Mouse (Mus musculus): ENCODE measurements around the gene Dmrt1. TPM values are rescaled to one million over a fixed set of nuclear protein-coding genes. Genes with fewer than 3 reads are reported as not detected.

Gene Dmrt1
- polyA plus RNA-seq, 1 experiment from 2014 or later: 0.16 TPM

DNA sequence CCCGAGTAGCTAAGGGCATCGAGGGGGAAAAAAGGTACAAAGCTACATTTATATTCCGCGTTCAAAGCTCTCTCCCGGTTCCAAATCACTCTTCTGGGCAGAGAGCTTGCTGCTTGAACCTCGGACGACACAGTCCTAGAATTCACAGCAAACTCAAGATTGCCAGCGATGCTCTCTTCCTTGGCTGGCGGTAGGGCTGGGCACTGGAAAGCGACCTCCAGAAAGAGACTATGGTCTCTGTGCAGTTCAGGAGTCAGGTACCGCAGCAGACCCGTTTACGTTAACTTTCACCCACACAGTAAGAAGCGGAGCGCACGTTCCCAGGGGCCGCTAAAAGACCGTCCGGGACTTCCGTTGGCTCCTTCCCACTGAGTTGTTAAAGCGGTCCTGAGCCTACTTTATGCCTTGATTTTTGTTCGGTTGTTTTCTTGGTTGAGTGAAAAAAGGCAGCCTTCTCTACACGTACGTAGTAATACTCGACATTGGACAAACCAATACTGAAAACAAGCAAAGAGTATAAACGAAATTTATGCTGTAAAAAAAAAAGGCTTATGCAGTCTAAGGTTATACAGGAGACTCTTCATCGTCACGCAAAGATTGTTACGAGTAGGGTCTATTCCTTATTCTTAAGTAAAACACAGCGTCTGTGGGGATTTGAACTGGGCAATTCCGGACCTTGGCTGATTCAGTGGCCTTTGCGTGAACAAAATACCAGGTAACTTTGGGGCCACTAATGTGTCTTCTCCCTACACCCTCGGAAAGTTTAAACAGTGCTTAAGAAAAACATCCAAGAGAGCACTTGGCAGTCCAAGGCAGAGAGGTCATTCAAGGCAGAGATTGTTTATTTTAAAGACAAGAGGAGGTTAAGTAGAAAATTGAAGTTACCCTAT is 103.8 kb downstream of the Dmrt1 start:
- no peaks in the 10 kb centered on the region for H3K36me3 ChIP-seq
- under 1% methylated on average over 33 of the region's 33 CpGs for WGBS
- no peak overlapping the region for H3K4me3 ChIP-seq (replicated peaks)
- H3K27me3 ChIP-seq: peaks cover 96% of the 10 kb centered on the region
- no peaks in the 10 kb centered on the region for H3K9me3 ChIP-seq
- H3K4me2 ChIP-seq: no peak overlapping the region
- peaks cover 53% of the 10 kb centered on the region for H3K4me1 ChIP-seq (replicated peaks)
- no peak for ATAC-seq (ENCODE audit: insufficient number of reproducible peaks, insufficient read depth, low FRiP score, low TSS enrichment, low read depth)
- H3K27ac ChIP-seq: no peak overlapping the region
- H3K9ac ChIP-seq (replicated peaks): no peak overlapping the region

DNA sequence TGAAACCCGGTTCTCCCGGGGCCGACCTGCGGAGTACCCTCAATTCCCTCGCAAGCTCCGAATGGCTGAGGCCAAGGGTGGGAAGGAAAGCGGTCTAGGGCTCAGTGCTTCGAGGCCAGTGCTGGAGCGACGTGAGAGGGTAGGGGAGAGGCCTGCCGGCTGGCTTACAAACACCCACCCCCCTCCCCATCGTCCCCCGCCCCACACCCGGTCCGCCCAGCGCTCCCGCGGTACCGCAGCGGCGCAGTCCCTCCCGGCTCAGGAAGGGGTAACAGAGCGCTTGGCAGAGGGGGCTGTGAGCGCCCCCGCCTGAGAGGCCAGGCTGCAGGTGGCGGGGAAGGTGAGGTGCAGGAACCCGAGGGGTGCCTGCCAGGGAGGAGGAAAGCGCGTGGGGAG is 104.6 kb downstream of the Dmrt1 start, which contains the start of gene Dmrt3:
Gene Dmrt3, plus strand, starts transcription at position 287 of the 396 bp plus-strand sequence.
- Histone ChIP-seq H3K9me3 (no peaks in the 10 kb centered on the region), H3K4me3 (replicated peaks) (peak within 1 kb of the TSS; percentile 46), H3K4me1 (replicated peaks) (peaks cover 55% of the 10 kb centered on the region), H3K36me3 (no peaks in the 10 kb centered on the region), H3K27me3 (peaks cover 97% of the 10 kb centered on the region), H3K9ac (replicated peaks) (peak within 1 kb of the TSS; percentile 56), H3K27ac (no peak within 1 kb of the TSS), H3K4me2 (peak within 1 kb of the TSS; percentile 83)
- WGBS: 0% methylated on average over 22 of the region's 29 CpGs
- ATAC-seq (ENCODE audit: insufficient number of reproducible peaks, insufficient read depth, low FRiP score, low TSS enrichment, low read depth): no peak

- H3K4me1 ChIP-seq (replicated peaks): peaks cover 55% of the 10 kb centered on the region
- no peaks in the 10 kb centered on the region for H3K9me3 ChIP-seq
- peak overlapping the region; percentile 46 for H3K4me3 ChIP-seq (replicated peaks)
- H3K27ac ChIP-seq: no peak overlapping the region
- no peak for ATAC-seq (ENCODE audit: insufficient number of reproducible peaks, insufficient read depth, low FRiP score, low TSS enrichment, low read depth)
- H3K4me2 ChIP-seq: peak overlapping the region; percentile 83
- peak overlapping the region; percentile 56 for H3K9ac ChIP-seq (replicated peaks)
- peaks cover 97% of the 10 kb centered on the region for H3K27me3 ChIP-seq
- H3K36me3 ChIP-seq: no peaks in the 10 kb centered on the region
- WGBS: under 1% methylated on average over 65 of the region's 71 CpGs
These were observed 105.1 kb downstream of the Dmrt1 start for GRCm38 (mm10) chr19:25610411-25611111.

DNA sequence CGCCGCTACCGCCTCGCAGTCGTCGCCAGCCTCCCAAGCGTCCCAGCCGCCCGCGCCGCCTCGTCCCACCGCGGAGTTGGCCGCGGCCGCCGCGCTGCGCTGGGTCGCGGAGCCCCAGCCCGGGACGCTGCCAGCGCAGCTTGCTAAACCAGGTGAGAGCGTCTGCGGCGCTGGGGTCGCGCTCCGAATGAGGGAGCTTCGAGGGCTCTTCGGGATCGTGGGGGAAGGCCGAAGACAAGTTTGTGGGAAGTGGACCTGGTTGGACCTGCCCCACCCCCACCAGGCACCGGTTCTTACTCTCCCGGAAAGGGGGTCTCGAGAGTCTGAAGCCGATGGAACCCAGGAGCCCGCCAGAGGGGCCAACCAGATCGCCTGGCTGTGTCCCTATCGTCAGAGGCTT is 105.7 kb downstream of the Dmrt1 start:
- H3K27ac ChIP-seq: no peak overlapping the region
- H3K9ac ChIP-seq (replicated peaks): peak overlapping the region; percentile 56
- peaks cover 97% of the 10 kb centered on the region for H3K27me3 ChIP-seq
- H3K4me1 ChIP-seq (replicated peaks): peaks cover 52% of the 10 kb centered on the region
- H3K4me3 ChIP-seq (replicated peaks): peak overlapping the region; percentile 46
- under 1% methylated on average over 42 of the region's 42 CpGs for WGBS
- ATAC-seq (ENCODE audit: insufficient number of reproducible peaks, insufficient read depth, low FRiP score, low TSS enrichment, low read depth): no peak
- H3K36me3 ChIP-seq: no peaks in the 10 kb centered on the region
- no peaks in the 10 kb centered on the region for H3K9me3 ChIP-seq
- H3K4me2 ChIP-seq: peak overlapping the region; percentile 83

GRCm38 (mm10) chr19:25611876-25612805 is 106.7 kb downstream of the Dmrt1 start:
- no peaks in the 10 kb centered on the region for H3K9me3 ChIP-seq
- no peak overlapping the region for H3K4me3 ChIP-seq (replicated peaks)
- H3K4me2 ChIP-seq: no peak overlapping the region
- ATAC-seq (ENCODE audit: insufficient number of reproducible peaks, insufficient read depth, low FRiP score, low TSS enrichment, low read depth): no peak
- H3K27me3 ChIP-seq: peaks cover 97% of the 10 kb centered on the region
- peaks cover 43% of the 10 kb centered on the region for H3K4me1 ChIP-seq (replicated peaks)
- 6% methylated on average over 16 of the region's 16 CpGs for WGBS
- H3K9ac ChIP-seq (replicated peaks): no peak overlapping the region
- H3K36me3 ChIP-seq: no peaks in the 10 kb centered on the region
- no peak overlapping the region for H3K27ac ChIP-seq

- no peaks in the 10 kb centered on the region for H3K36me3 ChIP-seq
- H3K27ac ChIP-seq: no peak overlapping the region
- ATAC-seq (ENCODE audit: insufficient number of reproducible peaks, insufficient read depth, low FRiP score, low TSS enrichment, low read depth): no peak
- H3K4me2 ChIP-seq: no peak overlapping the region
- H3K9ac ChIP-seq (replicated peaks): no peak overlapping the region
- WGBS: 7% methylated on average over 6 of the region's 6 CpGs
- H3K9me3 ChIP-seq: no peaks in the 10 kb centered on the region
- H3K4me3 ChIP-seq (replicated peaks): no peak overlapping the region
- H3K4me1 ChIP-seq (replicated peaks): peaks cover 38% of the 10 kb centered on the region
- H3K27me3 ChIP-seq: peaks cover 96% of the 10 kb centered on the region
These were observed 107.4 kb downstream of the Dmrt1 start for GRCm38 (mm10) chr19:25612806-25613295.

GRCm38 (mm10) chr19:25613476-25614300 is 108.3 kb downstream of the Dmrt1 start:
- Histone ChIP-seq H3K36me3 (no peaks in the 10 kb centered on the region), H3K9ac (replicated peaks) (no peak overlapping the region), H3K27me3 (peaks cover 96% of the 10 kb centered on the region), H3K9me3 (no peaks in the 10 kb centered on the region), H3K27ac (no peak overlapping the region), H3K4me1 (replicated peaks) (peaks cover 32% of the 10 kb centered on the region), H3K4me2 (no peak overlapping the region), H3K4me3 (replicated peaks) (no peak overlapping the region)
- 6% methylated on average over 13 of the region's 13 CpGs for WGBS
- no peak for ATAC-seq (ENCODE audit: insufficient number of reproducible peaks, insufficient read depth, low FRiP score, low TSS enrichment, low read depth)

- Histone ChIP-seq H3K4me2 (no peak overlapping the region), H3K9ac (replicated peaks) (no peak overlapping the region), H3K9me3 (no peaks in the 10 kb centered on the region), H3K4me3 (replicated peaks) (no peak overlapping the region), H3K36me3 (no peaks in the 10 kb centered on the region), H3K4me1 (replicated peaks) (peaks cover 15% of the 10 kb centered on the region), H3K27ac (no peak overlapping the region), H3K27me3 (peaks cover 94% of the 10 kb centered on the region)
- ATAC-seq (ENCODE audit: insufficient number of reproducible peaks, insufficient read depth, low FRiP score, low TSS enrichment, low read depth): no peak
- 9% methylated on average over 6 of the region's 6 CpGs for WGBS
These were observed 110.5 kb downstream of the Dmrt1 start for GRCm38 (mm10) chr19:25615889-25616288.

DNA sequence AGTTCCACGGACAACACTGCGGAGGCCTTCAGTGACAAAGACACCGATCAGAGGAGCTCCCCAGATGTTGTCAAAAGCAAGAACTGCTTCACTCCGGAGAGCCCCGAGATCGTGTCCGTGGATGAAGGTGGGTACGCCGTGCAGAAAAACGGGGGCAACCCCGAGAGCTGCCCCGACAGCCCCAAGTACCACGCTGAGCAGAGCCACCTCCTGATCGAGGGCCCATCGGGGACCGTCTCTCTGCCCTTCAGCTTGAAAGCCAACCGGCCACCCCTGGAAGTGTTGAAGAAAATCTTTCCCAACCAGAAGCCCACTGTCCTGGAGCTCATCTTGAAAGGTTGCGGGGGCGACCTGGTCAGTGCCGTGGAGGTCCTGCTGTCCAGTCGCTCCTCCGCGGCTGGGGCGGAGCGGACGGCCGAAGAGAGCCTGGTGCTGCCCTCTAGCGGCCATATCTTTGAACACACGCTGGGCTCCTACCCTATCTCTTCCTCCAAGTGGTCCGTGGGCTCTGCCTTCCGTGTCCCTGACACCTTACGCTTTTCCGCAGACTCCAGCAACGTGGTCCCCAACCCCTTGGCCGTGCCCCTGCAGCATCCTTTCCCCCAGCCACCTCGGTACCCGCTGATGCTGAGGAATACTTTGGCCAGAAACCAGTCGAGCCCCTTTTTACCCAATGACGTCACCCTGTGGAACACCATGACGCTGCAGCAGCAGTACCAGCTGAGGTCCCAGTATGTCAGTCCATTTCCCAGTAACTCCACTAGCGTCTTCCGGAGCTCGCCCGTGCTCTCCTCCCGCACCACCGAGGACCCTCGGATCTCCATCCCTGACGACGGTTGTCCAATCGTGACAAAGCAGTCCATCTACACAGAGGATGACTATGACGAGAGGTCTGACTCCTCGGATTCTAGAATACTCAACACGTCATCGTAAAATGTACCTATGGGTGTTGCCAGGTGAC is 117.2 kb downstream of the Dmrt1 start:
- H3K36me3 ChIP-seq: no peaks in the 10 kb centered on the region
- H3K4me3 ChIP-seq (replicated peaks): peak overlapping the region; percentile 33
- 30% methylated on average over 54 of the region's 54 CpGs for WGBS
- no peak overlapping the region for H3K27ac ChIP-seq
- peaks cover 4% of the 10 kb centered on the region for H3K4me1 ChIP-seq (replicated peaks)
- H3K4me2 ChIP-seq: peak overlapping the region; percentile 57
- H3K27me3 ChIP-seq: peaks cover 96% of the 10 kb centered on the region
- no peak; the same call in 1 of the 2 replicates for ATAC-seq (ENCODE audit: insufficient number of reproducible peaks, insufficient read depth, low FRiP score, low TSS enrichment, low read depth)
- H3K9ac ChIP-seq (replicated peaks): no peak overlapping the region; the same call in 1 of the 2 replicates
- H3K9me3 ChIP-seq: no peaks in the 10 kb centered on the region

Measured in limb, embryonic 12.5 days (tissue).